Mouse (Mus musculus) embryonic facial prominence, embryonic 14.5 days (tissue): ENCODE data around the gene Kbtbd12. TPM values are rescaled to one million over a fixed set of nuclear protein-coding genes. Genes with fewer than 3 reads are reported as not detected.

Experiments used
- ATAC-seq: fragments of 200-750 bp; cut with Nextera tagmentation; 2 replicates; pipeline ENCODE4 v1.8.0; 2017; ENCODE audit warnings: low read depth, moderate number of reproducible peaks, moderate TSS enrichment
- DNase-seq: peaks from one replicate; pipeline ENCODE4 v3.0.0-alpha.2; 2015; ENCODE audit warnings: low spot score
- H3K27ac ChIP-seq: fragments of 300-500 bp; sonication (generic); replicated peaks from 2 replicates; pipeline ENCODE4 v1.5.1; 2014; ENCODE audit warnings: low read depth, mild to moderate bottlenecking, low read length, moderate library complexity
- H3K27me3 ChIP-seq: fragments of 300-500 bp; sonication (generic); replicated peaks from 2 replicates; pipeline ENCODE4 v1.6.1; 2014; ENCODE audit warnings: low read length; ENCODE audit not compliant: control insufficient read depth, insufficient read depth
- H3K36me3 ChIP-seq: fragments of 300-500 bp; sonication (generic); 2 replicates; pipeline ENCODE4 v1.6.1; 2014; ENCODE audit warnings: low read length, mixed read lengths; ENCODE audit not compliant: control insufficient read depth, insufficient read depth
- H3K4me1 ChIP-seq: fragments of 300-500 bp; sonication (generic); 2 replicates; pipeline ENCODE4 v1.6.1; 2014; ENCODE audit warnings: antibody characterized with exemption, low read length; ENCODE audit not compliant: control insufficient read depth, insufficient read depth
- H3K4me2 ChIP-seq: fragments of 300-500 bp; sonication (generic); 2 replicates; pipeline ENCODE4 v1.6.1; 2014; ENCODE audit warnings: low read depth, mild to moderate bottlenecking, low read length, moderate library complexity, mixed read lengths
- H3K4me3 ChIP-seq: fragments of 300-500 bp; sonication (generic); 2 replicates; pipeline ENCODE4 v1.5.1; 2014; ENCODE audit warnings: low read depth, mild to moderate bottlenecking, low read length
- H3K9ac ChIP-seq: fragments of 300-500 bp; sonication (generic); 2 replicates; pipeline ENCODE4 v1.6.1; 2014; ENCODE audit warnings: low read depth, mild to moderate bottlenecking, low read length, moderate library complexity, mixed read lengths
- H3K9me3 ChIP-seq: fragments of 300-500 bp; sonication (generic); 2 replicates; pipeline ENCODE4 v1.6.1; 2016; ENCODE audit warnings: low read length; ENCODE audit not compliant: control insufficient read depth
- WGBS: fragments of 180-500 bp; shearing (Covaris S2); extraction: QIAGEN DNeasy Blood & Tissue Kit; methylation state at CpG from one replicate; pipeline ENCODE4 v1.1.7; 2014; 5-methylcytosine and 5-hydroxymethylcytosine counted together
- polyA plus RNA-seq: library from polyadenylated mRNA; unstranded; fragments of >200 nt; fragmentation: Nextera tagmentation; extraction: Ambion mirVana; gene quantifications from 2 replicates; pipeline ENCODE4 v1.2.1, GENCODE M21; 2014

Gene Kbtbd12
- polyA plus RNA-seq, 1 experiment from 2014 or later = 3.7 TPM

DNA sequence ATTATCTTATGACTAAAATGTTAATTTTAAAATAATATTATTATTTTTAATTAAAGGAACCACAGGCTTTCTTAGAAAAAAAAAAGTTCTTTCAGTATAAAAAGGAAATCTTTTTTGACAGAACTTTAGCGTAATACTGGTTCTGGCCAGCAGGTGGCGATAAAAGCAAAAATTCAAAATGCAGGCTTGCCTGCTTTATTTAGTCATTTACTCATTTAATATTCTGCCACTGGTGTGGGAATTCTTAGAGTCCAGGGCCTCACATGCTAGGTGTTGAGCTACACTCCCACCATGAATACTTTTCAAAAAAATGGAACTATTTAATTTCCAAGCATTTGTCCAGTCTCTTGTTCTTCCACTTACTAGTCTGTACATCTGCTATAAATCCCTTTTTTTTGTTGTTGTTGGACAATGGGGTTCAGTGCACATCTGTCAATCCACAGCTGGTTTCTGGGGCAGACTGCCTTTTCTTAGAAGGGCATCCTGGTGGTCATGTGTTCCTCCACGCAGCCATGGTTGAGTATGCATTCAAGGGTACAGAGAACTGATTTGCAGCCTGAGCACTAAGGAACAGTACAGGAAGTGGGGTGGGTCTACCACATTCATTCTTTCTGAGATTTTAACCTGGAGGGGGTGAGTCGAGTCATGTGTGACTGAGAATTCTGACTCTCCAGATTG lies 88.5 kb downstream of the Kbtbd12 start:
- 26% methylated on average over 4 of the region's 4 CpGs for WGBS

DNA sequence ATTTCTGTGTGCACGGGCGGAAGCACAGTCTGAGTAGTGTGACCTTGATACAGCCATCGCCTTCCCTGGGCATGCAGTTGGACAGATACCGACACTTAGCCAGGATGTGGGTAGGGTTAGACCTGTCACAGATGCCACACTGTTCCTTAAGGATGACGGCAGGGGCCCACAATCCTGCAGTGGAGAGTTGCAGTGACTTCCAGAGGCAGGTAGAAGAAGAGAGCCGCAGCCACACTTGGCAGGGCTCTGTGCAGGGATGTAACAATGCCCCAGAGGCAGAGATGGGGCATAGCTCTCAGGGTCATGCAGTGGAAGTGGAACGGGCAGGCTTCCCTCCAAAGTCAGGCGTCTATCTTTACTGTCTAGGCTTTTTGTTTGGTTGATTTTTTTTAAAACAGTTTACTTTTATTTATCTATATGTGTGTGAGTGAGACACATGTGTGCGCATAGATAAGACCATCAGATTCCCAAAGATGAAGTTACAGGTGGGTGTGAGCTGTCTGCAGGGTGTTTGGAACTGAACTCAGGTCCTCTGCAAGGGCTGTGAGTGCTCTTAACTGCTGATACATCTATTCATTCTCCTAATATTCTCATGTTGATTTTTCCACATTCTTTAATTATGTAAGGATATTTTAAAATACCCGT lies 89.2 kb downstream of the Kbtbd12 start:
- peaks cover 31% of the 10 kb centered on the region for H3K27me3 ChIP-seq
- no peak overlapping the region for H3K4me3 ChIP-seq
- no peaks in the 10 kb centered on the region for H3K4me1 ChIP-seq
- H3K4me2 ChIP-seq = no peak overlapping the region
- DNase-seq (no peak), ATAC-seq (no peak)
- WGBS = 73% methylated on average over 10 of the region's 10 CpGs
- no peaks in the 10 kb centered on the region for H3K36me3 ChIP-seq
- H3K9ac ChIP-seq = no peak overlapping the region
- H3K9me3 ChIP-seq = no peaks in the 10 kb centered on the region
- H3K27ac ChIP-seq = no peak overlapping the region

More for the DNA sequence above, 88.5 kb downstream of the Kbtbd12 start:
- H3K27me3 ChIP-seq = peaks cover 29% of the 10 kb centered on the region
- H3K4me1 ChIP-seq = no peaks in the 10 kb centered on the region
- no peaks in the 10 kb centered on the region for H3K36me3 ChIP-seq
- peak; percentile 35 for DNase-seq
- no peak overlapping the region for H3K9ac ChIP-seq
- no peak overlapping the region for H3K4me3 ChIP-seq
- no peaks in the 10 kb centered on the region for H3K9me3 ChIP-seq
- no peak overlapping the region for H3K27ac ChIP-seq
- ATAC-seq = no peak
- no peak overlapping the region for H3K4me2 ChIP-seq

DNA sequence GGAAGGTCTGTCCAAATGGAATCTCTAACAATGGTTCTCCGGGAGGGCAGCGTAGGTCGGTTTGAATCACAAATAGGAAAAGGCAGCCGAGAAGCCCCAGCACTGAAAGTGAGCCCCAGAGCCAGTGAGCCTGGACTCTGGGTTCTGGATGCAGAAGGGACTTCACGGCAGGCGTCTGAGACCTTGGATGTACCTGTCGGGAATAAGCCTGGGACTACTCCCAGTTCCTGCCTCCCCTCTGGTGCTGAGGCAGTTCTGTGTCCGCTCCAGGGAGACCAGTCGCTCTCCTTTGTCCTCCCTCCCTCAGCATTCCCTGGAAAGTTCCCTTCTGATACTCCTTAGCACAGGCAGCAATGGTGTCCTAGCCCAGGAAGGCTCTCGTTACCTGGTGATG lies 92.4 kb downstream of the Kbtbd12 start:
- 24% methylated on average over 10 of the region's 10 CpGs for WGBS
- H3K27ac ChIP-seq = no peak overlapping the region
- H3K4me2 ChIP-seq = no peak overlapping the region
- H3K36me3 ChIP-seq = no peaks in the 10 kb centered on the region
- no peak for ATAC-seq
- H3K9me3 ChIP-seq = no peaks in the 10 kb centered on the region
- peaks cover 31% of the 10 kb centered on the region for H3K27me3 ChIP-seq
- H3K4me1 ChIP-seq = no peaks in the 10 kb centered on the region
- 0 out of 2 replicates have a peak overlapping the region, but pooled peaks have one; percentile 19 for H3K9ac ChIP-seq
- H3K4me3 ChIP-seq = no peak overlapping the region
- DNase-seq = no peak

DNA sequence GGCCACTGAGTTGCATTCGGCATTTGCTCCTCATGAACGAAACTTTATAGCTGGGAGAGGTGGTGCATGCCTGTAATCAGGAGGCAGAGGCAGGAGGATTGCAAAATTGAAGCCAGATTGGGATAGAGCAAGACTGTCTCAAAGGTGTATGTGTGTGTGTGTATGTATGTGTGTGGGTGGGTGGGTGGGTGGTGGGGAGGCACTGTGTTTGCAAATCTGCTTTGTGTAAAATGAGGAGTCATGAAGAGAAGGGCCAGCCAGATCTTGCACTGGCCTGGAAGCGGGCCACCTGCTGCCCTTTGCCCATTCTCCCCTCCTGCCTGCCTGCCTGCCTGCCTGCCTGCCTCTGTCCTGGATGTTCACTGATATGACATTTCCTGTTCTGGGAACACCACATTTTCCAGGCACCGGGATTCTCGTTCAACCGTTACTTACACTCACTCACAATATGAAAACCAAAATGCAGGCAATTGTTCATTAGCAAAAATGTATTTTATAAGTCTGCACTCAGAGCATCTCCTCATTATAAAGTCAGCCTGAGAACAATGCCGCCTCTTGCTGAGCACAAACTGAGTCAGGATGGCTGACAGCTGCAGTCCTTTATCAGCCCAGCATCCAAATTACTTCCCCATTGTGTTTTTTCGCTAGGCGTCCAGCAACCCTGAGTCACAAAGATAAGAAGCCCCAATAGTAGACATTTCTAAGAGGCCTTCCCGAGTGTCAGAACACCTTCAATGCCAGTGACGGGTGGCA lies 92.9 kb downstream of the Kbtbd12 start:
- Histone ChIP-seq H3K9ac (0 out of 2 replicates have a peak overlapping the region, but pooled peaks have one; percentile 19), H3K4me1 (no peaks in the 10 kb centered on the region), H3K27me3 (peaks cover 31% of the 10 kb centered on the region), H3K36me3 (no peaks in the 10 kb centered on the region), H3K27ac (no peak overlapping the region), H3K4me2 (no peak overlapping the region), H3K4me3 (no peak overlapping the region), H3K9me3 (no peaks in the 10 kb centered on the region)
- WGBS = 33% methylated on average over 11 of the region's 11 CpGs
- no peak for DNase-seq
- no peak for ATAC-seq

DNA sequence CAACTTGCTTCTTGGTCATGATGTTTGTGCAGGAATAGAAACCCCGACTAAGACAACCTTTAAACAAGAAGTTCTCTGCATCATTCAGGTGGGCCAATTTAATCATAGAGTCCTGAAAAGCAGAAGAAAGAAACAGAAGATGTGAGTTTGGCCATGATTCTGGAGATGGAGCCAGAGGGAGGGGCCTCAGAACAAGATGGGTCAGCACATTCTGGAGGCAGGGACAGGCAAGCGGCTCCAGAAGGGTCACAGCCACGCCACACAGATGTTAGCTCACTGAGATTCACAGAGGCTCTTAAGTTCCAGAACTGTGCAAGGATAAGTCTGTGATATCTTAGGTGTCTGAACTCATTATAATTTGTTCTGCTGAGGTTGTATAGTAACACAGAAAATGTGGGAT lies 93.5 kb downstream of the Kbtbd12 start:
- Histone ChIP-seq H3K4me2 (no peak overlapping the region), H3K36me3 (no peaks in the 10 kb centered on the region), H3K4me3 (no peak overlapping the region), H3K9ac (no peak overlapping the region), H3K9me3 (no peaks in the 10 kb centered on the region), H3K27ac (no peak overlapping the region), H3K27me3 (peaks cover 31% of the 10 kb centered on the region), H3K4me1 (no peaks in the 10 kb centered on the region)
- ATAC-seq (no peak), DNase-seq (no peak)
- 81% methylated on average over 3 of the region's 3 CpGs for WGBS

DNA sequence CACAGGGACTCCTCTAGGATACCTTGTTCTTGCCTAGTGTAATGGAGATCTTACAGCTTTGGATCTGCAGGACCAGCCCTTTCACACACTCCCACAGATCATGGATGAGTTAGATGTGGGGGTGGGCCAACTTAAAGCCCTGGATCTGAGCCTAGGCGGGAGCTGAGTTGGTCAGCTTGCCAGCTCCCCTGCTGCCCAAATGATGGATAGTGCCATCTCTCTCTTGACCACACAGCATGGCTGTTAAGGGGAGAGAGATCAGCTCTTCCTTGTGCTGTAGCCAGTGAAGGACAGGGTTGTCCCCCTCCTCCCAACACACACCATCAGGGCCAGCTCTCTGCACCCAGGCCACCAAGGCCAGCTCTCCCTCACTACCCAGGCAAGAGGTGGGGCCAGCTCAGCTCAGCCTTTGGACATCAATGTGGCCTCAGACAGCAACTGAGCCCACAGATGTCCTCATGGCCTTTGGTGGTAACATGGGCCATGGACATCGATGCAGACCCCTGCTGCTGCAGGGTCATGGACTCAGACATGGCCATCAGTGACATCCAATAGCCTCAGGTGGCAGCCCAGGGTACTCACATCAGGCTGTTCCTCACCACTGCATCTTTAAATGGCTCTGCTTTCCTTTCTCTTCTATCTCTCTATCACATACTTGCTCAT lies 97.5 kb downstream of the Kbtbd12 start:
- Histone ChIP-seq H3K4me2 (no peak overlapping the region), H3K36me3 (no peaks in the 10 kb centered on the region), H3K4me3 (no peak overlapping the region), H3K4me1 (no peaks in the 10 kb centered on the region), H3K9me3 (no peaks in the 10 kb centered on the region), H3K27me3 (peaks cover 6% of the 10 kb centered on the region), H3K27ac (no peak overlapping the region), H3K9ac (no peak overlapping the region)
- WGBS = 75% methylated on average over 2 of the region's 2 CpGs
- no peak for ATAC-seq
- DNase-seq = no peak

DNA sequence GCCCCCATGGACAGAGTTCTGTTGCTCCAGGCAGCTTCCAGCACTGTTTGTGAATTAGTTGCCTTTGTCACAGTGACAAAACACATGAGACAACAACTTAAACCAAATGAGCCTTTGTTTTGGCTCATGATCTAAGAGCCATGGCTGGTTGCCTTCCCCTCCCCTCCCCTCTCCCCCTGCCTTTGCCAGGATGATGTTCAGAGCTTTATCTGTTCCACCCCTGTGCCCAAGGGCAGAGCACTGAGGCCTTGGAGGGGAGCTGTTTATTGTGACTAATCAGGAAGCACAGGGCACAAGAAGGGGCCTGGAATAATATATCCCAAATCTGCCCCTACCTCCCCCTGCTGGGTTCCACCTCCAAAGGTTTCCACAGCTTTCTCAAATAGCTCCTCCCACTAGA lies 107.4 kb downstream of the Kbtbd12 start:
- no peak for ATAC-seq
- H3K27me3 ChIP-seq = no peaks in the 10 kb centered on the region
- H3K27ac ChIP-seq = no peak overlapping the region
- H3K9me3 ChIP-seq = no peaks in the 10 kb centered on the region
- H3K36me3 ChIP-seq = no peaks in the 10 kb centered on the region
- H3K4me2 ChIP-seq = no peak overlapping the region
- DNase-seq = no peak
- H3K9ac ChIP-seq = no peak overlapping the region
- H3K4me1 ChIP-seq = no peaks in the 10 kb centered on the region
- H3K4me3 ChIP-seq = no peak overlapping the region

DNA sequence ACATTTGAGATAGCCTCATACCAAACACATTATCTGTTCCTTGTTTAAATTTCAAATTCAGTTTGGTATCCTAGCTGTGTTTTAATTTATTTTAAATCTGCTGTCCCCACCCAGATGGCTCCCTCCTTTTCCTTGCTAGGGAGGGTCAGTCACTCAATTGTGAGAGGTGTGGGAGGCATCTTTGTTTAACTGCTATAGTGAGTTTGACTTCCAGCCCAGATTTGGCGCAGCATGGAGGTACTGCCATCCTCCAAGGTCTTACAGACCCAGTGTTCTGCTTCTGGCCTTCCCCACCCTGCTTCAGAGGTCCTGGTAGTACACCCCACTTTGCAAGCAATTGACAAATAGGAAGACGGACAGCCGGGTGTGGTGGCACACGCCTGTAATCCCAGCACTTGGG lies 113.7 kb downstream of the Kbtbd12 start:
- whole genome bisulfite sequencing = 88% methylated on average over 4 of the region's 4 CpGs
- H3K4me2 ChIP-seq = no peak overlapping the region

More for the DNA sequence above, 113.7 kb downstream of the Kbtbd12 start:
- peaks cover 5% of the 10 kb centered on the region for H3K4me1 ChIP-seq
- H3K27ac ChIP-seq = no peak overlapping the region
- H3K36me3 ChIP-seq = no peaks in the 10 kb centered on the region
- no peaks in the 10 kb centered on the region for H3K9me3 ChIP-seq
- no peaks in the 10 kb centered on the region for H3K27me3 ChIP-seq
- ATAC-seq = no peak
- DNase-seq = no peak
- no peak overlapping the region for H3K4me3 ChIP-seq
- no peak overlapping the region for H3K9ac ChIP-seq
